Mouse (Mus musculus) CH12.LX (cell line): ENCODE results near the gene Prkca. TPM values are rescaled to one million over a fixed set of nuclear protein-coding genes. Genes with fewer than 3 reads are reported as not detected.

Experiments used
- DNase-seq: peaks from one replicate; pipeline ENCODE4 v3.0.0-alpha.2; 2013; ENCODE audit errors: extremely low read depth
- H3K27ac ChIP-seq: 2 replicates; pipeline ENCODE4 v1.5.1; 2012; ENCODE audit warnings: low read depth, mild to moderate bottlenecking, control low read depth, moderate library complexity; ENCODE audit not compliant: insufficient read depth
- H3K27me3 ChIP-seq: replicated peaks from 2 replicates; pipeline ENCODE3; 2012; ENCODE audit warnings: inconsistent platforms
- H3K36me3 ChIP-seq, 2 experiments: replicated peaks in 1 of 2; 2 replicates each; pipeline versions ENCODE3 to v1.6.1; 2012; ENCODE audit warnings: inconsistent platforms in 1 of 2, low read length in 1 of 2, mild to moderate bottlenecking in 1 of 2, mixed read lengths in 1 of 2, moderate library complexity in 1 of 2; ENCODE audit not compliant: control insufficient read depth in 1 of 2, insufficient read depth in 1 of 2
- H3K4me1 ChIP-seq, 2 experiments: 2 replicates each; pipeline ENCODE4 v1.6.1; 2012; ENCODE audit warnings: inconsistent platforms in 1 of 2, moderate library complexity in 1 of 2; ENCODE audit not compliant: insufficient read depth in 2 of 2, control insufficient read depth in 1 of 2
- H3K4me2 ChIP-seq: 2 replicates; pipeline ENCODE4 v1.6.1; 2012; ENCODE audit warnings: low read depth, mild to moderate bottlenecking, control low read depth; ENCODE audit not compliant: poor library complexity, insufficient read depth, severe bottlenecking
- H3K4me3 ChIP-seq, 3 experiments: fragments of 150-350 bp in 1 of 3; sonication (generic) in 1 of 3; replicated peaks in 1 of 3; 2 replicates each; pipeline versions ENCODE3 to v1.5.1; 2011 to 2012; ENCODE audit warnings: low read depth in 2 of 3, low read length in 2 of 3, mild to moderate bottlenecking in 2 of 3, moderate library complexity in 2 of 3, control low read depth in 1 of 3, improper control_type of control experiment in 1 of 3, inconsistent platforms in 1 of 3, mixed read lengths in 1 of 3; ENCODE audit not compliant: poor library complexity in 1 of 3
- H3K79me2 ChIP-seq: replicated peaks from 2 replicates; pipeline ENCODE4 v1.6.1; 2012; ENCODE audit warnings: mild to moderate bottlenecking, moderate library complexity; ENCODE audit not compliant: control insufficient read depth, poor library complexity, insufficient read depth, severe bottlenecking; ENCODE audit errors: extremely low read depth
- H3K9ac ChIP-seq: 2 replicates; pipeline ENCODE4 v1.6.1; 2012; ENCODE audit warnings: low read depth, mild to moderate bottlenecking, control low read depth, moderate library complexity; ENCODE audit not compliant: insufficient read depth
- H3K9me3 ChIP-seq: replicated peaks from 2 replicates; pipeline ENCODE3; 2012; ENCODE audit warnings: low read length, inconsistent platforms, mixed read lengths
- BHLHE40 ChIP-seq: IDR thresholded peaks from 2 replicates; pipeline ENCODE4 v1.6.1; 2011; ENCODE audit warnings: mild to moderate bottlenecking, low read depth, low read length, improper control_type of control experiment
- CHD2 ChIP-seq: IDR thresholded peaks from 2 replicates; pipeline ENCODE4 v1.6.1; 2011; ENCODE audit warnings: low read length, improper control_type of control experiment
- E2F4 ChIP-seq: IDR thresholded peaks from 2 replicates; pipeline ENCODE4 v1.6.1; 2011; ENCODE audit warnings: low read depth, low read length, improper control_type of control experiment; ENCODE audit not compliant: insufficient replicate concordance
- ELF1 ChIP-seq: IDR thresholded peaks from 2 replicates; pipeline ENCODE4 v1.6.1; 2014; ENCODE audit warnings: low read depth, mild to moderate bottlenecking, inconsistent platforms, low read length, improper control_type of control experiment
- EP300 ChIP-seq: IDR thresholded peaks from 2 replicates; pipeline ENCODE4 v1.6.1; 2011; ENCODE audit warnings: low read length, improper control_type of control experiment
- ETS1 ChIP-seq: conservative IDR thresholded peaks from 2 replicates; pipeline ENCODE4 v1.6.1; 2012; ENCODE audit warnings: low read depth, mild to moderate bottlenecking, inconsistent platforms, low read length, improper control_type of control experiment, moderate library complexity
- IRF4 ChIP-seq: IDR thresholded peaks from 2 replicates; pipeline ENCODE4 v1.6.1; 2014; ENCODE audit warnings: low read depth, mild to moderate bottlenecking, inconsistent platforms, low read length, improper control_type of control experiment
- KAT2A ChIP-seq: IDR thresholded peaks from 2 replicates; pipeline ENCODE4 v1.6.1; 2012; ENCODE audit warnings: low read length, improper control_type of control experiment, inconsistent platforms; ENCODE audit not compliant: insufficient replicate concordance
- MAX ChIP-seq: IDR thresholded peaks from 2 replicates; pipeline ENCODE4 v1.6.1; 2011; ENCODE audit warnings: low read length, improper control_type of control experiment
- MAZ ChIP-seq: IDR thresholded peaks from 2 replicates; pipeline ENCODE4 v1.6.1; 2012; ENCODE audit warnings: low read depth, mild to moderate bottlenecking, inconsistent platforms, low read length, improper control_type of control experiment, moderate library complexity
- MEF2A ChIP-seq: IDR thresholded peaks from 2 replicates; pipeline ENCODE4 v1.6.1; 2014; ENCODE audit warnings: low read depth, mild to moderate bottlenecking, inconsistent platforms, low read length, improper control_type of control experiment, borderline replicate concordance
- MXI1 ChIP-seq: IDR thresholded peaks from 2 replicates; pipeline ENCODE4 v1.6.1; 2011; ENCODE audit warnings: mild to moderate bottlenecking, low read depth, low read length, improper control_type of control experiment
- MYC ChIP-seq: IDR thresholded peaks from 2 replicates; pipeline ENCODE4 v1.6.1; 2011; ENCODE audit warnings: low read depth, mild to moderate bottlenecking, improper control_type of control experiment, low read length
- NELFE ChIP-seq: IDR thresholded peaks from 2 replicates; pipeline ENCODE4 v1.6.1; 2011; ENCODE audit warnings: low read depth, low read length, improper control_type of control experiment
- NRF1 ChIP-seq: IDR thresholded peaks from 2 replicates; pipeline ENCODE4 v1.6.1; 2014; ENCODE audit warnings: low read depth, mild to moderate bottlenecking, inconsistent platforms, low read length, improper control_type of control experiment, moderate library complexity
- POLR2AphosphoS2 ChIP-seq: IDR thresholded peaks from 2 replicates; pipeline ENCODE4 v1.6.1; 2011; ENCODE audit warnings: low read depth, low read length, improper control_type of control experiment
- RAD21 ChIP-seq: IDR thresholded peaks from 2 replicates; pipeline ENCODE4 v1.6.1; 2011; ENCODE audit warnings: low read depth, mild to moderate bottlenecking, low read length, improper control_type of control experiment, moderate library complexity
- RCOR1 ChIP-seq: conservative IDR thresholded peaks from 2 replicates; pipeline ENCODE4 v1.6.1; 2012; ENCODE audit warnings: low read depth, mild to moderate bottlenecking, inconsistent platforms, low read length, improper control_type of control experiment
- TBP ChIP-seq: conservative IDR thresholded peaks from 2 replicates; pipeline ENCODE4 v1.6.1; 2011; ENCODE audit warnings: low read depth, low read length, improper control_type of control experiment
- TCF12 ChIP-seq: IDR thresholded peaks from 2 replicates; pipeline ENCODE4 v1.6.1; 2014; ENCODE audit warnings: low read depth, mild to moderate bottlenecking, inconsistent platforms, low read length, improper control_type of control experiment
- UBTF ChIP-seq: IDR thresholded peaks from 2 replicates; pipeline ENCODE4 v1.6.1; 2012; ENCODE audit warnings: low read depth, mild to moderate bottlenecking, inconsistent platforms, low read length, improper control_type of control experiment, moderate library complexity
- ZC3H11A ChIP-seq: IDR thresholded peaks from 2 replicates; pipeline ENCODE4 v1.6.1; 2012; ENCODE audit warnings: low read depth, mild to moderate bottlenecking, inconsistent platforms, low read length, improper control_type of control experiment
- dilution Hi-C: fragments of 300-500 bp; cut with MboI; formaldehyde crosslinking; loops from 2 replicates; pipeline ENCODE4 v1.14.3; 2020; ENCODE audit warnings: low sequenced_read_pairs; ENCODE audit not compliant: extremely low pct_unique_long_range_greater_than_20kb, extremely low pct_ligation_motif_present
- in situ Hi-C: fragments of 300-500 bp; cut with MboI; formaldehyde crosslinking; loops from 3 replicates; pipeline ENCODE4 v1.14.3; 2019; ENCODE audit warnings: low sequenced_read_pairs, low pct_ligation_motif_present, low pct_unique_long_range_greater_than_20kb, mixed read lengths
- polyA plus RNA-seq: library from polyadenylated mRNA; unstranded; fragments of >175 nt; gene quantifications from 2 replicates; pipeline ENCODE4 v1.2.1, GENCODE M21; 2012; ENCODE audit warnings: low read depth; ENCODE audit not compliant: insufficient read length
- total RNA-seq, 2 experiments: library from RNA; depleted of rRNA; stranded (reverse); fragments of 300-350 nt in 1 of 2; fragments of >200 nt in 1 of 2; gene quantifications; 2 replicates each; pipeline ENCODE4 v1.2.3; 2012 to 2014

The Prkca gene
- total and polyA plus RNA-seq, 3 experiments, result 40.0 to 107 (median 43.7) TPM

DNA sequence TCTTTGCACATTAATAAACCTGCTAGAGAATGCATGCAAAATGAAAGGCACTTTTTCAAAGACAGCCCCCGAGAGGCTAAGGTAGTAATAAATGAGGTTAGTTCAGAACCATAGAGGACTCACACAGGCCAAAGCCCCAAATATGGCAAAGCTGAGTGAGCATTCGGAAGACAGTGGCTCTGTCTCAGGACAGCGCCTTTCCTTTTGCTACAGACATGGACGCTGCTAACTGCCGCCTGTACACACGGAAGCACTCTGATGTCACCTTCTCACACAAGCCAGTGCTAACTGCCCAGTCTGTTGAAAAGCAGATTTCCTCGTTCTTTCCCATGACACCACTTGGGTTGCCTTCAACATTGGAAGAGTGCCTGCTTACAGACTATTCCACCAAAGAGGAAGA lies 74.2 kb downstream of the Prkca start:
- dilution Hi-C loops (no loop called here), in situ Hi-C loops (loop anchor here (5.0 kb wide), 1 partner anchor 103 kb away; no protein-coding TSS in a partner anchor)
- Histone ChIP-seq H3K27ac (peak overlapping the region; percentile 5; the same call in 1 of the 2 replicates), H3K27me3 (no peaks in the 10 kb centered on the region), H3K36me3 (peaks cover 4 to 28% of the 10 kb centered on the region in 2 experiments), H3K4me2 (no peak overlapping the region), H3K79me2 (peaks cover 27% of the 10 kb centered on the region), H3K9ac (no peak overlapping the region), H3K9me3 (no peaks in the 10 kb centered on the region), H3K4me3 (no peak overlapping the region), H3K4me1 (peaks cover 45 to 90% of the 10 kb centered on the region in 2 experiments)
- DNase-seq, result no peak
- TF ChIP-seq MEF2A (no peak), RAD21 (no peak), TBP (no peak), BHLHE40 (no peak), NELFE (no peak), E2F4 (no peak), ETS1 (no peak)

DNA sequence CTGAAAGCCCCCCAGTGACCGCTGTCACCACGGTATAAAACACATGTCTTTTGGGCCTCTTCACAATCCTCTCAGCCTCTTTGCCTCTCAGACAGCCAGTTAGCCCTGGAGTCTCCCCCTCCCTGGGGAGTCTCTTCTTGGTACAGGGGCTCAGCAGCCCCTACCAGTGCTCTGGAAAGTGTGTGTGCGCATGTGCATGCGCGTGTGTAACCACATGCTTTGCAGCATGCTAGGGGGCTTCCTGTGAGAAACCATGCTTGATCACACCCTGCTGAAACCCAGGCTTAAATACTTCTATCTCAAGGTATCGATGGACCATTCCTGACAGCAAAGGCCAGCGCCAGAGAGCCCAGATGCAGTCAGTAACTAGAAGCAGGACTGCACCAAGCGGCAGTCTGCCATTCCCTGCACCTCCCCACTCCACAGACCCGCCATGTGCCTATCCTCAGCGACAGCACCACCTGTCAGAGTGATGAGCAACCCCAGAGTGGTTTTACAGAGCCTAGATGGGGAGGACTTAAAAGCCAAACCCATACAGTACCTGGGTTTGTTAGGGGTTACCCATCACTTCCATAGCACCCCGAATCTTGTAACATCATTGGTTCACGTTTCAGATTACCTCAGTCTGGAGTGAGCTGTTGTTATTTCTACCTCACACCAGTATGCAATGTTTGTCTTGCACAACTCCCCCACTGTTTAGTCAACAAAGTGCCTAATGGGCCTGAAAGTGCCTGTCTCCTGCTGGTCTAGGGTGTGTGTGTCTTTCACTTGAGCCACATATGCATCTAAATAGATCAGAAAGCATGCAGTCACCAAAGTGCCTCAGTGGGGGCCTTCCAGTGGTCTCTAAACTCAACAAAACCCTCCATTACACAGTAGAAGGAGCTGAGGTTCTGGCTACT lies 75.1 kb downstream of the Prkca start:
- peak; percentile 83 for TF ChIP-seq MAX
- TF ChIP-seq TBP, result no peak
- peak; percentile 54; the same call in 1 of the 2 replicates for TF ChIP-seq POLR2AphosphoS2
- TF ChIP-seq CHD2, result no peak
- TF ChIP-seq NRF1, result peak; percentile 75
- no peak for TF ChIP-seq ZC3H11A
- 0 out of 2 replicates have a peak, but pooled peaks have one; percentile 27 for TF ChIP-seq RCOR1
- TF ChIP-seq ELF1, result 0 out of 2 replicates have a peak, but pooled peaks have one; percentile 22
- peak; percentile 88 for TF ChIP-seq BHLHE40
- TF ChIP-seq EP300, result peak; percentile 44
- 0 out of 2 replicates have a peak, but pooled peaks have one; percentile 22 for TF ChIP-seq MEF2A
- TF ChIP-seq IRF4, result peak; percentile 40; the same call in 1 of the 2 replicates
- peak; percentile 60; the same call in 1 of the 2 replicates for TF ChIP-seq MAZ
- peak; percentile 38; the same call in 1 of the 2 replicates for TF ChIP-seq TCF12
- TF ChIP-seq NELFE, result no peak
- TF ChIP-seq UBTF, result no peak
- peak; percentile 84 for TF ChIP-seq MYC
- TF ChIP-seq ETS1, result peak; percentile 64
- TF ChIP-seq KAT2A, result 0 out of 2 replicates have a peak, but pooled peaks have one; percentile 36
- peak; percentile 72 for TF ChIP-seq MXI1
- DNase-seq, result peak; percentile 62
- dilution Hi-C loops, result no loop called here
- Histone ChIP-seq H3K9me3 (no peaks in the 10 kb centered on the region), H3K79me2 (peaks cover 27% of the 10 kb centered on the region), H3K27ac (peak overlapping the region; percentile 67), H3K4me2 (peak overlapping the region; percentile 59), H3K9ac (no peak overlapping the region), H3K36me3 (peaks cover 4 to 25% of the 10 kb centered on the region in 2 experiments), H3K27me3 (no peaks in the 10 kb centered on the region), H3K4me3 (no peak overlapping the region), H3K4me1 (peaks cover 46 to 85% of the 10 kb centered on the region in 2 experiments)
- in situ Hi-C loops, result loop anchor here (5.0 kb wide), 1 partner anchor 104 kb away; no protein-coding TSS in a partner anchor
